Mouse (Mus musculus): ENCODE data around the gene A130010J15Rik.

DNA sequence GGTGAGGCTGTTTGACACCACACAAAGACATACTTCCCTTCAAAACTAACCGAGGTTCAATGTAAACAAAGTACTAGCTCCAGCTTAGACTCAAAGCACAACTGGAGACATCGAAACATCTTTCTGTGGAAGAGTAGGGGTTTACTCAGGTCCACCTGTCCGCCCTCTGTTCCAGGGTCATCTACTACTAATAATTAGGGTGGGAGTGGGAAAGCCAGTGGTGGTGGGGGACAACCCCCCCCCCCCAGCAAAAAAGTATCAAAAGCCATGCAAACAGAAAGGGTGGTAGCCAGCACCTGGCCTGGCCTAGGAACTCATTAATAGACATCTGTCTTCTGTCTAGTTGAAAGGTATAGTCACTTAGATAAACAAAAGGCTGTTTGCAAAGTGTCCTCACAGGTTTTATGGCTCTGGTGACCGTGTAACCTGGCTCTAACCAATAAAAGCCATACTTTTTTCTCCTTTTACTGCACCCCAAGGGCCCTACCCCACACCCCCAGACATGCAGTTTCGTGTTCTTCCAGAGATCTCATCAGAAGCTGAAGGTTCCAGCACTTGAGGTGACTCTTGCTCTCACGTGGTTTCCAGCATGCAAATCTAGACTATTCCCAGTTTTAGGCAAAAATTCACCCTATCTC is 36.4 kb upstream of the A130010J15Rik start:
- TF ChIP-seq CTCF (IDR thresholded peaks at IDR 0.05; ENCODE audit: low read depth) = no peak
- TF ChIP-seq EP300 (IDR thresholded peaks at IDR 0.05; ENCODE audit: low read depth) = no peak
